Comparison of ENCODE assay signal across 20 mouse cellular contexts in genomic region chr5:34960021-34960420, GRCm38 (mm10). TPM values are rescaled to one million over a fixed set of nuclear protein-coding genes. Genes with fewer than 3 reads are reported as not detected.
DNase-seq lines count a peak whose midpoint lies in the region; ATAC-seq lines count a peak whose summit lies in the region.
"Had no signal": no experiment of that assay in that cellular context is flagged by ENCODE, and none has a peak within 500 bp of the region (broad histone marks: within the 10 kb centered on the region; RNA-seq: fewer than 3 reads in every experiment).

No protein-coding gene starts in this region.

- peak overlapping the region; percentile 56 for H3K9ac ChIP-seq in liver, embryonic 13.5 days
- H3K9ac ChIP-seq in kidney, embryonic 15.5 days = no peak overlapping the region
- H3K9ac ChIP-seq: embryonic facial prominence, embryonic 12.5 days; forebrain, embryonic 15.5 days; heart, embryonic 12.5 days; hindbrain, embryonic 12.5 days; neural tube, embryonic 15.5 days had no signal

- H3K27ac ChIP-seq in liver, embryonic 13.5 days = peak overlapping the region; percentile 90
- no peak overlapping the region for H3K27ac ChIP-seq in kidney, embryonic 15.5 days
- H3K27ac ChIP-seq: embryonic facial prominence, embryonic 12.5 days; forebrain, embryonic 15.5 days; hindbrain, embryonic 12.5 days; layer of hippocampus, adult 2 months; neural tube, embryonic 15.5 days had no signal

- H3K27me3 ChIP-seq in liver, embryonic 13.5 days = no peaks in the 10 kb centered on the region
- no peaks in the 10 kb centered on the region for H3K27me3 ChIP-seq in kidney, embryonic 15.5 days
- H3K27me3 ChIP-seq: embryonic facial prominence, embryonic 12.5 days; forebrain, embryonic 15.5 days; heart, embryonic 12.5 days; hindbrain, embryonic 12.5 days; neural tube, embryonic 15.5 days; Patski had no signal

- 14% methylated on average over 1 of the region's 1 CpGs for WGBS in liver, embryonic 13.5 days (ENCODE audit: insufficient replicate concordance)
- 88% methylated on average over 1 of the region's 1 CpGs for WGBS in kidney, embryonic 15.5 days

- ATAC-seq in liver, embryonic 13.5 days (ENCODE audit: low read depth) = peak; percentile 97
- ATAC-seq in kidney, embryonic 15.5 days (replicated peaks; ENCODE audit: low FRiP score) = no peak
- ATAC-seq: forebrain, embryonic 15.5 days; Patski had no signal

- H3K4me1 ChIP-seq in liver, embryonic 13.5 days (replicated peaks) = peaks cover 88% of the 10 kb centered on the region
- H3K4me1 ChIP-seq in kidney, embryonic 15.5 days = peaks cover 22% of the 10 kb centered on the region

- H3K9me3 ChIP-seq in liver, embryonic 13.5 days (replicated peaks) = no peaks in the 10 kb centered on the region
- no peaks in the 10 kb centered on the region for H3K9me3 ChIP-seq in kidney, embryonic 15.5 days (replicated peaks)
- H3K9me3 ChIP-seq: embryonic facial prominence, embryonic 12.5 days; forebrain, embryonic 15.5 days; heart, embryonic 12.5 days; hindbrain, embryonic 12.5 days; neural tube, embryonic 15.5 days had no signal

- DNase-seq in embryo, embryonic 11.5 days (ENCODE audit: low read depth, low spot score) = peak; percentile 24
- no peak for DNase-seq in embryo, embryonic 10.5 days (ENCODE audit: low spot score)
- peak; percentile 50 to 63 for DNase-seq in spleen, postnatal 10 days (ENCODE audit: low spot score in 2 of 2)
- DNase-seq in spleen, adult 18-20 months = no peak
- peak; percentile 81 for DNase-seq in liver, embryonic 13.5 days
- no peak for DNase-seq in thymus, postnatal 4 days
- no peak for DNase-seq in gastrocnemius, adult 8-10 months (ENCODE audit: low spot score in 2 of 2)
- DNase-seq: cerebellum, postnatal 10 days; gastrocnemius, postnatal 10 days; kidney, adult 8-10 months; retina, postnatal 1 day; thymus, adult 18-20 months had no signal

- H3K4me2 ChIP-seq in liver, embryonic 13.5 days = peak overlapping the region; percentile 42
- H3K4me2 ChIP-seq in kidney, embryonic 15.5 days = no peak overlapping the region
- H3K4me2 ChIP-seq: embryonic facial prominence, embryonic 12.5 days; forebrain, embryonic 15.5 days; heart, embryonic 12.5 days; hindbrain, embryonic 12.5 days; neural tube, embryonic 15.5 days had no signal

- H3K36me3 ChIP-seq in liver, embryonic 13.5 days = peaks cover 7% of the 10 kb centered on the region
- peaks cover 4% of the 10 kb centered on the region for H3K36me3 ChIP-seq in kidney, embryonic 15.5 days

- no peak overlapping the region for H3K4me3 ChIP-seq in liver, embryonic 13.5 days (replicated peaks)
- H3K4me3 ChIP-seq in kidney, embryonic 15.5 days (replicated peaks) = no peak overlapping the region
- H3K4me3 ChIP-seq: embryonic facial prominence, embryonic 12.5 days; forebrain, embryonic 15.5 days; heart, embryonic 12.5 days; hindbrain, embryonic 12.5 days; layer of hippocampus, adult 2 months; neural tube, embryonic 15.5 days had no signal

RNA-seq across cellular contexts. Expression of gene Rgs12, which starts 10.8 kb away (rescaled TPM):
- 21.7 and 28.8 TPM in 2 replicates for polyA plus RNA-seq in liver, embryonic 13.5 days (2015; fragmentation: Nextera tagmentation; extraction: Ambion mirVana)
- polyA plus RNA-seq in kidney, embryonic 15.5 days (2015; fragmentation: Nextera tagmentation; extraction: Ambion mirVana) = 30.2 and 35.2 TPM in 2 replicates
- 1 to 10 TPM; 1.8 to 2.6 (median 2.2) TPM for total RNA-seq in gastrocnemius, adult 8-10 months (2022)

RNA-seq across cellular contexts. Expression of gene Msantd1, which starts 52.2 kb away (rescaled TPM):
- 0.17 and 0.24 TPM in 2 replicates for polyA plus RNA-seq in liver, embryonic 13.5 days (2015; fragmentation: Nextera tagmentation; extraction: Ambion mirVana)
- 0.42 and 0.68 TPM in 2 replicates for polyA plus RNA-seq in kidney, embryonic 15.5 days (2015; fragmentation: Nextera tagmentation; extraction: Ambion mirVana)
- total RNA-seq in gastrocnemius, adult 8-10 months (2022) = under 1 TPM; 0.10 to 0.56 (median 0.20) TPM

Comparison
In these comparisons a context has a peak if more than half of its experiments do, and no peak if none do; other contexts are left out.
1. DNase-seq: peak in embryo, embryonic 11.5 days (single experiment), spleen, postnatal 10 days (2 of 2) and liver, embryonic 13.5 days (single experiment); none in embryo, embryonic 10.5 days (single experiment), spleen, adult 18-20 months (0 of 2), thymus, postnatal 4 days (single experiment) and gastrocnemius, adult 8-10 months (0 of 2).